Mouse (Mus musculus): ENCODE measurements around the gene Dennd2d. TPM values are rescaled to one million over a fixed set of nuclear protein-coding genes. Genes with fewer than 3 reads are reported as not detected.
A peak's percentile ranks its signal among the peaks of the same experiment; 100 is the strongest.

Gene Dennd2d
- total and polyA plus RNA-seq, 3 experiments: 4.5 to 8.0 TPM; not detected in 1

DNA sequence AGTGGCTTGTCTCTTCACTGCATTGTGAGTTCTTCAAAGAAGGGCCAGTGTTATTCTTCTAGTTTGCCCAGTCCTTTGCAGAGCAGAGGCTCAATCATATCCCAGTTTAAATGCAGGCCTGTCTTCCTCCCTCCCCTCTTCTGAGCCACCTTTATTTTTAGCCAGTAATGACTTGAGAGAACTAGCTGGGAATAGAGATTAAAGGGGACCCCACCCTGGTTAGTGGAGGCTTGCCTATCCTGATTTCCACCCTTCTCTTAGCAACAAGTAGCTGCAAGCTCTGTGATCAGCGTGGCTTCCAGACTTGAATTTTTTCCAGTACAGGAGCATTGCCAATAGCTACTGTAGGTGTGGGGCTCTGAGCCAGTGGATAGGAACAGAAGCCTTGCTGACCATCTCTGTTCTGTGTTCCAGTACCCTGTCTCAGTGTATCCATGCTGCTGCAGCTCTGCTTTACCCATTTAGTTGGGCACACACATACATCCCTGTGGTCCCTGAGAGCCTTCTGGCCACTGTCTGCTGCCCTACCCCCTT is 12.3 kb downstream of the Dennd2d start:
- H3K4me1 ChIP-seq (ENCODE audit: control insufficient read depth in 1 of 2, insufficient read depth in 2 of 2, low read length in 2 of 2): peaks cover 32 to 36% of the 10 kb centered on the region in 2 experiments
- H3K79me2 ChIP-seq (ENCODE audit: control insufficient read depth, insufficient read depth, low read length, poor library complexity): no peaks in the 10 kb centered on the region
- H3K27ac ChIP-seq (ENCODE audit: control insufficient read depth, low read depth, low read length): no peak overlapping the region

DNA sequence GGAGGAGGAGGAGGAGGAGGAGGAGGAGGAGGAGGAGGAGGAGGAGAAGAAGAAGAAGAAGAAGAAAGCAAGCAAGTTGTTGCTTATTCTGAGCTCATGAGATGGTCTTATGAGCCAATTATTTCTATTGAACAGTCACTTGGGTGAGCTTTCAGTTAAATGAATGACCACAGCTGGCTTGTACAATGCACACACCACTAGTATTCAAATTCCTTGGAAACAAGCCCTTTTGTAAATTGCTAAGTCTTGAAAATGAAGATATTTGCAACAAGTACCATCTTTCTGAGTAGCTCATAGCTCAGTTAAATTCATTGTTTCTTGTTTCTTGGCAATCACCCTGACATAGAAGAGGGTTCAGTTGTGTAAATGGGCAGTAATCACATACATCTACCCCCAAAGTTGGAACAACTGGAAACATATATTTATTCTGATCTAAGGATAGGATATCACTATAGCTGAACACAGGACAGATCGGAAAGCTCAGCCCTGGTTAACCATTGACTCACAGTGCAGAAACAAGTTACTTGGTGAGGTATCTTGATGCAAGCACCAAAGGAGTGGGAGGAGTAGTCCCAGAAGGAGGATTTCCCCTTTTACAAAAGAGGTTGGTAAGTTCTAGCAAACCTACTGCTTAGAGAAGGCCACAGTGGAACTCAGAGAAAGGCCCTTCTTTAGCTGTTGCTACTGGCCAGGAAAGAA is 13.3 kb downstream of the Dennd2d start:
- Histone ChIP-seq H3K27me3 (ENCODE audit: control insufficient read depth in 1 of 2, insufficient read depth in 2 of 2, low read length in 2 of 2) (no peaks in the 10 kb centered on the region), H3K9me3 (replicated peaks; ENCODE audit: insufficient read depth, low read length) (no peaks in the 10 kb centered on the region), H3K4me1 (ENCODE audit: control insufficient read depth in 1 of 2, insufficient read depth in 2 of 2, low read length in 2 of 2) (peaks cover 32 to 36% of the 10 kb centered on the region in 2 experiments), H3K79me2 (ENCODE audit: control insufficient read depth, insufficient read depth, low read length, poor library complexity) (no peaks in the 10 kb centered on the region), H3K4me3 (ENCODE audit: control insufficient read depth in 1 of 2, insufficient read depth in 1 of 2, low read depth in 2 of 2, low read length in 2 of 2) (no peak overlapping the region), H3K9ac (ENCODE audit: control insufficient read depth, low read depth, low read length, poor library complexity, severe bottlenecking) (0 out of 2 replicates have a peak overlapping the region, but pooled peaks have one; percentile 6), H3K27ac (ENCODE audit: control insufficient read depth, low read depth, low read length) (peak overlapping the region; percentile 75), H3K36me3 (ENCODE audit: control insufficient read depth in 1 of 2, insufficient read depth in 2 of 2, low read length in 2 of 2) (peaks cover 0 to 42% of the 10 kb centered on the region in 2 experiments)
- DNase-seq (ENCODE audit: low read depth, low spot score): peak; percentile 71
- TF ChIP-seq TAL1 (IDR thresholded peaks at IDR 0.05; ENCODE audit: low read length): no peak
- TF ChIP-seq USF2 (IDR thresholded peaks at IDR 0.05; ENCODE audit: borderline replicate concordance in 1 of 2, insufficient read depth in 1 of 2, low read depth in 1 of 2, low read length in 2 of 2): no peak
- TF ChIP-seq GABPA (IDR thresholded peaks at IDR 0.05; ENCODE audit: low read depth, low read length): no peak
- no peak for TF ChIP-seq RAD21 (IDR thresholded peaks at IDR 0.05; ENCODE audit: low read depth, low read length)
- TF ChIP-seq POLR2AphosphoS2 (IDR thresholded peaks at IDR 0.05; ENCODE audit: low read length): no peak
- no peak for TF ChIP-seq ELF1 (IDR thresholded peaks at IDR 0.05; ENCODE audit: low read depth, low read length)
- no peak for TF ChIP-seq MAZ (IDR thresholded peaks at IDR 0.05; ENCODE audit: low read depth, low read length)
- TF ChIP-seq MYC (IDR thresholded peaks at IDR 0.05; ENCODE audit: low read depth, low read length): no peak
- TF ChIP-seq USF1 (IDR thresholded peaks at IDR 0.05; ENCODE audit: low read depth, low read length): no peak
- no peak for TF ChIP-seq SMC3 (IDR thresholded peaks at IDR 0.05; ENCODE audit: low read depth, low read length)
- no peak for TF ChIP-seq RCOR1 (IDR thresholded peaks at IDR 0.05; ENCODE audit: low read depth, low read length)
- TF ChIP-seq POLR2AphosphoS5 (IDR thresholded peaks at IDR 0.05; ENCODE audit: borderline replicate concordance, low read depth, low read length): no peak
- no peak for TF ChIP-seq ETS1 (IDR thresholded peaks at IDR 0.05; ENCODE audit: low read depth, low read length)
- TF ChIP-seq ZKSCAN1 (IDR thresholded peaks at IDR 0.05; ENCODE audit: low read depth, low read length): no peak
- no peak for TF ChIP-seq NELFE (IDR thresholded peaks at IDR 0.05; ENCODE audit: low read depth, low read length)
- TF ChIP-seq MAX (IDR thresholded peaks at IDR 0.05; ENCODE audit: low read length): no peak
- TF ChIP-seq MXI1 (IDR thresholded peaks at IDR 0.05; ENCODE audit: low read depth, low read length): no peak
- TF ChIP-seq EP300 (IDR thresholded peaks at IDR 0.05; ENCODE audit: low read depth in 1 of 2, low read length in 2 of 2): no peak

More for the DNA sequence above, 12.3 kb downstream of the Dennd2d start:
- H3K36me3 ChIP-seq (ENCODE audit: control insufficient read depth in 1 of 2, insufficient read depth in 2 of 2, low read length in 2 of 2): peaks cover 0 to 42% of the 10 kb centered on the region in 2 experiments
- H3K27me3 ChIP-seq (ENCODE audit: control insufficient read depth in 1 of 2, insufficient read depth in 2 of 2, low read length in 2 of 2): no peaks in the 10 kb centered on the region
- H3K9ac ChIP-seq (ENCODE audit: control insufficient read depth, low read depth, low read length, poor library complexity, severe bottlenecking): no peak overlapping the region
- H3K9me3 ChIP-seq (replicated peaks; ENCODE audit: insufficient read depth, low read length): no peaks in the 10 kb centered on the region
- no peak for TF ChIP-seq ZKSCAN1 (IDR thresholded peaks at IDR 0.05; ENCODE audit: low read depth, low read length)
- TF ChIP-seq ETS1 (IDR thresholded peaks at IDR 0.05; ENCODE audit: low read depth, low read length): 0 out of 2 replicates have a peak, but pooled peaks have one; percentile 21
- no peak for TF ChIP-seq TAL1 (IDR thresholded peaks at IDR 0.05; ENCODE audit: low read length)
- TF ChIP-seq TCF12 (IDR thresholded peaks at IDR 0.05; ENCODE audit: low read depth, low read length): peak; percentile 30; the same call in 1 of the 2 replicates
- DNase-seq (ENCODE audit: low read depth, low spot score): peak; percentile 35
- H3K4me3 ChIP-seq (ENCODE audit: control insufficient read depth in 1 of 2, insufficient read depth in 1 of 2, low read depth in 2 of 2, low read length in 2 of 2): no peak overlapping the region
